9 mouse cellular contexts compared by ENCODE assay signal in the genomic region with DNA sequence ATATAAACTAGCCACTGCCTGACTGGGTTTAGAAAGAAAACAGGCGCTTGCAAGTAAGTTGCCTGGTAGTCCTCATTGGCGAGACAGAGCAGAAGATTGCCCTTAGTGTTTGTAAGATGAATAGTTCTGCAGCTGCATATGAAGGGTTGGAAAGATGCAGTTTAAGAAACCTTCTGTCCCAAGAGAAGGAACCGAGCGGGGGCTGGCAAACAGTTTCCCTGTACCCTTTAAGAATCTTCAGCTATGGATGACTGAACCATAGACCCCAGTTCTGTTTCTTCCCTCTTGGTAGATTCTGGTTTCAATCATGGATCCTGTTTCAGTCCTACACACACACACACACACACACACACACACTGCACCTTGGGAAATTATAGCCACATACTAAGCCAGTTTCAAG.
DNase-seq lines count a peak whose midpoint lies in the region; ATAC-seq and TF ChIP-seq lines count a peak whose summit lies in the region.
"Had no signal": no experiment of that assay in that cellular context is flagged by ENCODE, and none has a peak within 500 bp of the region (broad histone marks: within the 10 kb centered on the region; RNA-seq: fewer than 3 reads in every experiment).

No protein-coding gene starts in this region.

- H3K9me3 ChIP-seq in ES-Bruce4 (replicated peaks; ENCODE audit: control insufficient read depth, insufficient read depth, low read length, poor library complexity, severe bottlenecking), result no peaks in the 10 kb centered on the region
- H3K9me3 ChIP-seq in liver, embryonic 16.5 days (replicated peaks; ENCODE audit: control insufficient read depth, low read length), result no peaks in the 10 kb centered on the region

- no peaks in the 10 kb centered on the region for H3K4me1 ChIP-seq in cerebellum, adult 2 months (ENCODE audit: control insufficient read depth, insufficient read depth, low read length)
- no peaks in the 10 kb centered on the region for H3K4me1 ChIP-seq in ES-Bruce4 (ENCODE audit: control insufficient read depth, insufficient read depth, low read length)
- H3K4me1 ChIP-seq in liver, embryonic 16.5 days (ENCODE audit: control insufficient read depth, low read depth, low read length), result no peaks in the 10 kb centered on the region

- TF ChIP-seq POLR2A in cerebellum, adult 2 months (IDR thresholded peaks at IDR 0.05; ENCODE audit: borderline replicate concordance, insufficient read depth, low read length), result no peak
- no peak for TF ChIP-seq POLR2A in ES-Bruce4 (IDR thresholded peaks at IDR 0.05; ENCODE audit: insufficient read depth, low read length)

- 0 out of 2 replicates have a peak overlapping the region, but pooled peaks have one; percentile 84 for H3K9ac ChIP-seq in ES-Bruce4 (ENCODE audit: low read depth, poor library complexity, severe bottlenecking)
- H3K9ac ChIP-seq in liver, embryonic 16.5 days (ENCODE audit: low read depth, low read length), result no peak overlapping the region; the same call in 1 of the 2 replicates

- TF ChIP-seq EP300 in ES-Bruce4 (IDR thresholded peaks at IDR 0.05; ENCODE audit: insufficient read depth, low read depth, low read length), result no peak

- peak overlapping the region; percentile 10 for H3K4me3 ChIP-seq in cerebellum, adult 2 months (replicated peaks; ENCODE audit: insufficient read depth, low read depth, low read length)
- H3K4me3 ChIP-seq in ES-Bruce4 (ENCODE audit: low read depth, low read length), result no peak overlapping the region
- peak overlapping the region; percentile 64 for H3K4me3 ChIP-seq in liver, embryonic 16.5 days (ENCODE audit: low read depth, low read length)

- peak overlapping the region; percentile 49 for H3K4me2 ChIP-seq in liver, embryonic 16.5 days (ENCODE audit: low read depth, low read length)

- 74% methylated on average over 4 of the region's 4 CpGs for WGBS in cerebellum, adult 2 months
- 33% methylated on average over 4 of the region's 4 CpGs for WGBS in liver, embryonic 16.5 days (ENCODE audit: insufficient replicate concordance)

- no peaks in the 10 kb centered on the region for H3K36me3 ChIP-seq in ES-Bruce4 (ENCODE audit: control insufficient read depth, insufficient read depth, low read length, poor library complexity, severe bottlenecking)
- no peaks in the 10 kb centered on the region for H3K36me3 ChIP-seq in liver, embryonic 16.5 days (ENCODE audit: control insufficient read depth, insufficient read depth)

- DNase-seq in cerebellum, adult 2 months, result no peak
- no peak for DNase-seq in cerebellum, postnatal 25 days
- peak; percentile 6 to 17 for DNase-seq in heart, postnatal 10 days
- no peak for DNase-seq in adrenal gland, postnatal 25 days
- no peak for DNase-seq in kidney, postnatal 36 days
- DNase-seq: gastrocnemius, postnatal 14 days had no signal

- TF ChIP-seq CTCF in cerebellum, adult 2 months (IDR thresholded peaks at IDR 0.05; ENCODE audit: borderline replicate concordance, insufficient read depth, low read depth, low read length), result no peak
- TF ChIP-seq CTCF in ES-Bruce4 (IDR thresholded peaks at IDR 0.05; ENCODE audit: low read depth, low read length), result no peak

- ATAC-seq in liver, embryonic 16.5 days (ENCODE audit: low read depth), result no peak
- ATAC-seq in megakaryocyte progenitor cell, adult 5-6 weeks (replicated peaks; ENCODE audit: poor library complexity), result no peak

- no peak overlapping the region for H3K27ac ChIP-seq in cerebellum, adult 2 months (ENCODE audit: insufficient read depth, low read length)
- H3K27ac ChIP-seq in ES-Bruce4 (ENCODE audit: insufficient read depth, low read length), result no peak overlapping the region
- no peak overlapping the region for H3K27ac ChIP-seq in liver, embryonic 16.5 days (ENCODE audit: low read length)

- H3K27me3 ChIP-seq in cerebellum, adult 2 months (ENCODE audit: control insufficient read depth, insufficient read depth, low read length), result no peaks in the 10 kb centered on the region
- peaks cover 1% of the 10 kb centered on the region; the same call in 1 of the 2 replicates for H3K27me3 ChIP-seq in ES-Bruce4 (ENCODE audit: control insufficient read depth, insufficient read depth, low read length, poor library complexity, severe bottlenecking)
- peaks cover 4% of the 10 kb centered on the region; the same call in 1 of the 2 replicates for H3K27me3 ChIP-seq in liver, embryonic 16.5 days (ENCODE audit: control insufficient read depth, insufficient read depth, low read depth, low read length)

- intact Hi-C loops in heart, postnatal 10 days (cut with DNase I), result loop anchor here (5.0 kb wide), 2 partner anchors 312 to 1418 kb away; no protein-coding TSS in a partner anchor

Comparison
In these comparisons a context has a peak if more than half of its experiments do, and no peak if none do; other contexts are left out.
1. DNase-seq: peak in heart, postnatal 10 days (2 of 2); none in cerebellum, adult 2 months (0 of 2), cerebellum, postnatal 25 days (0 of 2), adrenal gland, postnatal 25 days (single experiment) and kidney, postnatal 36 days (0 of 2).